Mouse (Mus musculus) spleen, embryonic (tissue): Measurements from ENCODE around the gene Otog.

ENCODE experiments used
- CTCF ChIA-PET: fragments of 350-600 bp; sonication (Branson Sonifier 250); formaldehyde crosslinking; loops from one replicate; lab custom pipeline; 2022; lab: Charles Lee

Otog gene

GRCm38 (mm10) chr7:46240696-46241095 lies at the start of gene Otog:
Gene Otog, plus strand, starts transcription at chr7:46240987.
- CTCF ChIA-PET = no interaction called here

GRCm38 (mm10) chr7:46195356-46195755 lies 45.4 kb upstream of the Otog start:
- CTCF ChIA-PET = no interaction called here

- CTCF ChIA-PET = no interaction called here
Measured at GRCm38 (mm10) chr7:46200021-46200420, 40.8 kb upstream of the Otog start.

- CTCF ChIA-PET = no interaction called here
Measured at GRCm38 (mm10) chr7:46201649-46202048, 39.1 kb upstream of the Otog start.

GRCm38 (mm10) chr7:46204046-46204471 lies 36.7 kb upstream of the Otog start:
- CTCF ChIA-PET = no interaction called here

GRCm38 (mm10) chr7:46204775-46205174 lies 36.0 kb upstream of the Otog start:
- CTCF ChIA-PET = no interaction called here

- CTCF ChIA-PET = no interaction called here
Measured at GRCm38 (mm10) chr7:46208131-46208530, 32.7 kb upstream of the Otog start.

GRCm38 (mm10) chr7:46210276-46210675 lies 30.5 kb upstream of the Otog start:
- CTCF ChIA-PET = no interaction called here

- CTCF ChIA-PET = no interaction called here
Measured at GRCm38 (mm10) chr7:46216481-46216880, 24.3 kb upstream of the Otog start.

GRCm38 (mm10) chr7:46218415-46218814 lies 22.4 kb upstream of the Otog start:
- CTCF ChIA-PET = no interaction called here

- CTCF ChIA-PET = no interaction called here
Measured at GRCm38 (mm10) chr7:46220591-46221129, 20.1 kb upstream of the Otog start.

- CTCF ChIA-PET = no interaction called here
Measured at GRCm38 (mm10) chr7:46226253-46226652, 14.5 kb upstream of the Otog start.

- CTCF ChIA-PET = interaction anchor here (0.5 kb wide), 1 partner anchor 338 kb away, joined by 3 read pairs; no protein-coding TSS in a partner anchor
Measured at GRCm38 (mm10) chr7:46226936-46227335, 13.9 kb upstream of the Otog start.

GRCm38 (mm10) chr7:46235948-46236347 lies 4.8 kb upstream of the Otog start:
- CTCF ChIA-PET = no interaction called here

- CTCF ChIA-PET = no interaction called here
Measured at GRCm38 (mm10) chr7:46236363-46236762, 4.4 kb upstream of the Otog start.

- CTCF ChIA-PET = no interaction called here
Measured at GRCm38 (mm10) chr7:46237192-46237591, 3.6 kb upstream of the Otog start.

- CTCF ChIA-PET = no interaction called here
Measured at GRCm38 (mm10) chr7:46238346-46238745, 2.4 kb upstream of the Otog start, which contains the start of gene Ush1c. Gene Ush1c, minus strand, starts transcription at chr7:46238503.

- CTCF ChIA-PET = no interaction called here
Measured at GRCm38 (mm10) chr7:46240091-46240490, 696 bp upstream of the Otog start.

GRCm38 (mm10) chr7:46246876-46247275 lies 6.1 kb downstream of the Otog start:
- CTCF ChIA-PET = no interaction called here

GRCm38 (mm10) chr7:46247606-46248005 lies 6.8 kb downstream of the Otog start:
- CTCF ChIA-PET = no interaction called here

- CTCF ChIA-PET = no interaction called here
Measured at GRCm38 (mm10) chr7:46251841-46252240, 11.1 kb downstream of the Otog start.

GRCm38 (mm10) chr7:46276156-46276555 lies 35.4 kb downstream of the Otog start:
- CTCF ChIA-PET = no interaction called here

GRCm38 (mm10) chr7:46279946-46280345 lies 39.2 kb downstream of the Otog start:
- CTCF ChIA-PET = no interaction called here

- CTCF ChIA-PET = no interaction called here
Measured at GRCm38 (mm10) chr7:46280896-46281295, 40.1 kb downstream of the Otog start.
